Mouse (Mus musculus) G1E (cell line): ENCODE results near the gene Spock1. TPM values are rescaled to one million over a fixed set of nuclear protein-coding genes. Genes with fewer than 3 reads are reported as not detected.
"Not testable (repeated sequence)": the region's sequence is repeated elsewhere in the genome, so short reads cannot be mapped to it uniquely, and the experiment has no call there.

Source experiments
- ATAC-seq: 2 replicates; pipeline ENCODE4 v1.8.0; 2016; ENCODE audit warnings: mild to moderate bottlenecking; ENCODE audit not compliant: insufficient number of reproducible peaks, poor library complexity, low FRiP score, severe bottlenecking; ENCODE audit errors: extremely low read depth
- DNase-seq: peaks from one replicate; pipeline ENCODE4 v3.0.0; 2012; ENCODE audit warnings: low spot score
- H3K27me3 ChIP-seq: 2 replicates; pipeline ENCODE4 v1.6.1; 2012; ENCODE audit warnings: mild to moderate bottlenecking, low read length, inconsistent platforms; ENCODE audit not compliant: insufficient read depth
- H3K36me3 ChIP-seq: replicated peaks from 2 replicates; pipeline ENCODE3; 2012; ENCODE audit warnings: mild to moderate bottlenecking, inconsistent platforms
- H3K4me1 ChIP-seq: 2 replicates; pipeline ENCODE4 v1.6.1; 2012; ENCODE audit warnings: low read depth, low read length, inconsistent platforms, mixed read lengths; ENCODE audit not compliant: insufficient read depth
- H3K4me3 ChIP-seq: 2 replicates; pipeline ENCODE4 v1.5.1; 2012; ENCODE audit warnings: low read depth, mild to moderate bottlenecking, inconsistent platforms, low read length, moderate library complexity, mixed read lengths
- H3K9me3 ChIP-seq: replicated peaks from 2 replicates; pipeline ENCODE4 v1.6.1; 2012; ENCODE audit warnings: inconsistent platforms
- CTCF ChIP-seq: IDR thresholded peaks from 2 replicates; pipeline ENCODE4 v1.5.1; 2012; ENCODE audit warnings: low read depth, low read length, inconsistent platforms, mixed read lengths
- GATA1 ChIP-seq: IDR thresholded peaks from 2 replicates; pipeline ENCODE4 v1.6.1; 2012; ENCODE audit warnings: borderline replicate concordance, low read length, inconsistent platforms, mixed read lengths
- GATA2 ChIP-seq: IDR thresholded peaks from 2 replicates; pipeline ENCODE4 v1.6.1; 2012; ENCODE audit warnings: low read depth, low read length, inconsistent platforms, borderline replicate concordance
- POLR2AphosphoS5 ChIP-seq: IDR thresholded peaks from 2 replicates; pipeline ENCODE4 v1.6.1; 2012; ENCODE audit warnings: low read depth, low read length, inconsistent platforms; ENCODE audit not compliant: insufficient replicate concordance
- TAL1 ChIP-seq: conservative IDR thresholded peaks from 2 replicates; pipeline ENCODE4 v1.6.1; 2012; ENCODE audit warnings: low read depth, low read length, inconsistent platforms, mixed read lengths
- polyA plus RNA-seq: library from polyadenylated mRNA; stranded (reverse); fragments of >175 nt; gene quantifications from 2 replicates; pipeline ENCODE4 v1.2.3, GENCODE M21; 2012
- total RNA-seq, 2 experiments: library from RNA; stranded (forward) in 1 of 2; stranded (reverse) in 1 of 2; fragments of 200-1000 nt in 1 of 2; fragments of >200 nt in 1 of 2; fragmentation: Nextera tagmentation in 1 of 2; gene quantifications; 2 replicates each; pipeline ENCODE4 v1.2.3; 2014 to 2017

Gene Spock1
- total and polyA plus RNA-seq, 3 experiments: 0.22 TPM; not detected in 2

DNA sequence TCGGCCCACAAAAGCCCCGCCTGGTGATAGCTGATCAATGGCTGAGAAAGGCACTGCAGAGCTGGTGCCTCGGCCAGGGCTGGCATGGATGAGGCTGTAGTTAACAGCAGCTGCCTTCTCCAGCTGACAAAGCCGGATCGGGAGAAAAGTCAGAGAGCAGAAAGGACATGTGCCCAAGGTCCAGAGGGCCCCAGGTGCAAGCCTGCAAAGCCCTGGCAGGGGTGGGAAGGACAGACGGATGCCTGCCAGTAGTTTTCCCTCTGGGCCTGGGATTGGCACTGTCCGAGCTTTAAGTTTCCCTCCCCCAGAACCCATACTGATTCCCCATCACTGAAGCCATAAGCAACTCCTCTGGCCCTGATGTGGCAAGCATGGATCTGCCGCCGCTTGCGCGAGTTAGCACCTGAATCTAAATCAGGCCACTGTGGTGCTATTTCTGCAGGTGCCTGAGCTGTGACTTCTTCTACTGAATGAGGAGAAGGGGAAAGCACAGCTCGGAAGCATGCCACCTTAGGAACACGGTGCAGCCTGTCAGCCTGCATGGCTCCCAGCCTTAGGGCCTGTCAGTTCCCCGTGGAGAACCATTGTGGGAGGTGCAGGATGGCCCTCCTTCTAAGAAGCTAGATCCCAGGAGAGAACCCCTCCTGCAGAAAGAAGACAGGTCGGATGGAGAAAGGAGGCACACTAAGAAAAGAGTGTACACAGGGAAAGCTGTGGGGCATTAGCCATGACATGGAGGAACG, 423.5 kb downstream of the Spock1 start:
- Histone ChIP-seq H3K4me1 (no peaks in the 10 kb centered on the region), H3K4me3 (no peak overlapping the region; the same call in 1 of the 2 replicates), H3K36me3 (no peaks in the 10 kb centered on the region), H3K9me3 (peaks cover 91% of the 10 kb centered on the region), H3K27me3 (no peaks in the 10 kb centered on the region)
- ATAC-seq (no peak), DNase-seq (no peak)
- no peak for TF ChIP-seq GATA1
- TF ChIP-seq CTCF: no peak
- no peak for TF ChIP-seq GATA2
- no peak for TF ChIP-seq POLR2AphosphoS5

DNA sequence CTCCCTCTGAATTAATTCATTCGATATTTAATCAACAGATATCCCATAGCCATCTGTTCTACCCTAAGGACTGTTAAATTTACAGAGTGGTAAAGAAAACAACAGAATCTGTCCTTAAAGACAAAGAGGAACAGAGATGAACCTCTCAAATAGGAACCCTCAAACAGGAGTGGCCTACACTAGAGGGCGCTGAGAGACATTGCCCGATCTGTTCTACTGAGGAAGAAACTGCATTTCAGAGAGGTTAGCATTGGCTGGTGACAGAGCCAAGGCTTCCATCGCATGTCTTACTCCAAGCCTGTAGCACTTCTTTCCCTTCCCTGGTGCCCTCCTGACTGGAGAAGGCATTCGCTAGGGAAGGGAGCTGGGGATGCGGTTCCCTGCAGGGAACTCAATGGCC, 431.4 kb downstream of the Spock1 start:
- ATAC-seq: no peak; the same call in 1 of the 2 replicates
- Histone ChIP-seq H3K4me3 (no peak overlapping the region), H3K36me3 (no peaks in the 10 kb centered on the region), H3K4me1 (no peaks in the 10 kb centered on the region), H3K27me3 (no peaks in the 10 kb centered on the region), H3K9me3 (peaks cover 69% of the 10 kb centered on the region)
- TF ChIP-seq GATA1: no peak
- TF ChIP-seq POLR2AphosphoS5: no peak
- TF ChIP-seq GATA2: no peak
- TF ChIP-seq TAL1: no peak
- TF ChIP-seq CTCF: no peak
- DNase-seq: no peak

DNA sequence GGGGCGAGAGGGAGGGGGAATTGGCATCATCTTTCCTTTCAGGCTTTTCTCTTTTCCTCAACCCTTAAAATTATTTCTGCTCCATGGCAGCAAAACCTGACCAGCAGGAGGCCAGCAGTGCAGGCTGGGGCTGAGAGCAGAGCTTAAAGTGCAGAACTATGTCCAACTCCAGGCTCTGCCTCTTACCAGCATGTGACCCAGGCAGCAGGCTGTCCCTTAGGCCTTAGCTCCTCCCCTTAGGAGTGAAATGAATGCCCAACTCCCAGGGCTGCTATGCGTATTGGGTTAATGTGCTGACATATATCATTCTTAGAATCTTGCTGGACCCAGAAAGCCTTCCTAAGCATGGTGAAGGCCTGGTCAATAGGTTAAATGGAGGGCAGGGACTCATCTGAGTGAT, 434.1 kb downstream of the Spock1 start:
- Histone ChIP-seq H3K36me3 (no peaks in the 10 kb centered on the region), H3K4me3 (no peak overlapping the region), H3K4me1 (no peaks in the 10 kb centered on the region), H3K9me3 (peaks cover 64% of the 10 kb centered on the region), H3K27me3 (no peaks in the 10 kb centered on the region)
- no peak for DNase-seq
- no peak for TF ChIP-seq TAL1
- TF ChIP-seq CTCF: no peak
- TF ChIP-seq GATA2: no peak
- TF ChIP-seq POLR2AphosphoS5: no peak
- no peak for TF ChIP-seq GATA1
- no peak for ATAC-seq

DNA sequence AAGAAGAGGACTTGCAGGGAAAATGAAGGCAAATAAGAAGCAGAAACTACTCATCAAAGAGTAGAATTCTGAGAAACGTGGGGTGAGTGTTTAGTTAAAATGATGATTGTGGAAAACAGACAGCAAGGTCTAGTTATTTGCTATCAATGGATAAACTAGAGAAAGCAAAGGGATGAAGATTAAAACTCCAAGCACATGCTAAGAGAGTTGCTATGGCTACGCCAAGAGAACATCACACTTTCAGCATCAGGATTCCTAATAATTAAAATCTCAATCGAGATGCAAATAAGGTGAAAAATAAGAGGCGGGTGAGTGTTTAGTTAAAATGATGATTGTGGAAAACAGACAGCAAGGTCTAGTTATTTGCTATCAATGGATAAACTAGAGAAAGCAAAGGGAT, 437.2 kb downstream of the Spock1 start:
- not testable (repeated sequence) for ATAC-seq, H3K4me3 ChIP-seq, H3K36me3 ChIP-seq, H3K4me1 ChIP-seq, H3K27me3 ChIP-seq, DNase-seq
- peaks cover 70% of the 10 kb centered on the region for H3K9me3 ChIP-seq

- no peak for ATAC-seq
- Histone ChIP-seq H3K9me3 (peaks cover 59% of the 10 kb centered on the region), H3K36me3 (no peaks in the 10 kb centered on the region), H3K4me3 (no peak overlapping the region), H3K4me1 (no peaks in the 10 kb centered on the region), H3K27me3 (no peaks in the 10 kb centered on the region)
- DNase-seq: no peak
- TF ChIP-seq GATA2: no peak
- no peak for TF ChIP-seq CTCF
- no peak for TF ChIP-seq TAL1
- TF ChIP-seq POLR2AphosphoS5: no peak
- no peak for TF ChIP-seq GATA1
These were observed 448.2 kb downstream of the Spock1 start for GRCm38 (mm10) chr13:57459978-57460377.

- DNase-seq (no peak), ATAC-seq (no peak)
- Histone ChIP-seq H3K4me3 (no peak overlapping the region), H3K36me3 (no peaks in the 10 kb centered on the region), H3K4me1 (no peaks in the 10 kb centered on the region), H3K27me3 (no peaks in the 10 kb centered on the region), H3K9me3 (peaks cover 81% of the 10 kb centered on the region)
- TF ChIP-seq CTCF: no peak
- TF ChIP-seq GATA2: no peak
- no peak for TF ChIP-seq GATA1
- TF ChIP-seq TAL1: no peak
- no peak for TF ChIP-seq POLR2AphosphoS5
These were observed 457.8 kb downstream of the Spock1 start for GRCm38 (mm10) chr13:57450189-57450821.
